Mouse (Mus musculus) 3134 (cell line): ENCODE data around the gene Capns1.

Source experiments
- DNase-seq: peaks from one replicate; pipeline ENCODE4 v3.0.0-alpha.2; 2011; ENCODE audit warnings: low spot score; ENCODE audit not compliant: insufficient read length; ENCODE audit errors: extremely low read depth

Capns1 gene

DNA sequence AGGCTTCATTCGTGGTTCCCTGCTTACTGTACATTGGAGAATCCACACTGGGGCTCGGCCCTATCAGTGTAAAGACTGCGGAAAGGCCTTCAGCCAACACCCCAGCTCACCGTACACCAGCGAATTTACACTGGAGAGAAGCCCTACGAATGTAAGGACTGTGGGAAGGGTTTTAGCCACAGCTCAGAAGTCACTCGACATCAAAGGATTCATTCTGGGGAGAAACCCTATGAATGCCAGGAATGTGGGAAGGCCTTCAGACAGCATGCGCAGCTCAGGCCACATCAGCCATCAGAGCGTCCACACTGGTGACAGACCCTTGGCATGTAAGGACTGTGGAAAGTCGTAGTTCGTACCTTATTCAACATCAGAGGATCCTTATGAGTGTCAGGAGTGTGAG, 20.4 kb downstream of the Capns1 start:
- DNase-seq: no peak

DNA sequence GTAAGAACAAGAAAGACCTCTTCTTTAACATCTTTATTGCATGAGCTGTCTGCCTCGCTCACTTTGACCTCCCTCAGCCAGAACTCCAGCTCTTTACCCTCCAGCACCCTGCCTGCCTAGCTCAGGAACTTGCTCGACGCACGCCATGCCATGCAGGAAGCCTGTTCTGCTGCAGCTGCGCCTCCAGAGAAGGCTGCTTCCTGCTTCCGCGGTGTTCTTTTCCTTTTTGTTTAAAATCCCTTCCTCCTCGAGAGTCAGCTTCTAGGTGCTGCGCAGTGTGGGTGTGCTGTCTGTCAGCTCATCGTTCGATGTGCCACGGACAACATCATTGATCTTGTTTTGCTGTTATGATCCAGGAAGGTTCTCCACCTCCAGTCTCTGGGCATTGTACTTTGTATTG, 22.1 kb downstream of the Capns1 start:
- DNase-seq: no peak

DNA sequence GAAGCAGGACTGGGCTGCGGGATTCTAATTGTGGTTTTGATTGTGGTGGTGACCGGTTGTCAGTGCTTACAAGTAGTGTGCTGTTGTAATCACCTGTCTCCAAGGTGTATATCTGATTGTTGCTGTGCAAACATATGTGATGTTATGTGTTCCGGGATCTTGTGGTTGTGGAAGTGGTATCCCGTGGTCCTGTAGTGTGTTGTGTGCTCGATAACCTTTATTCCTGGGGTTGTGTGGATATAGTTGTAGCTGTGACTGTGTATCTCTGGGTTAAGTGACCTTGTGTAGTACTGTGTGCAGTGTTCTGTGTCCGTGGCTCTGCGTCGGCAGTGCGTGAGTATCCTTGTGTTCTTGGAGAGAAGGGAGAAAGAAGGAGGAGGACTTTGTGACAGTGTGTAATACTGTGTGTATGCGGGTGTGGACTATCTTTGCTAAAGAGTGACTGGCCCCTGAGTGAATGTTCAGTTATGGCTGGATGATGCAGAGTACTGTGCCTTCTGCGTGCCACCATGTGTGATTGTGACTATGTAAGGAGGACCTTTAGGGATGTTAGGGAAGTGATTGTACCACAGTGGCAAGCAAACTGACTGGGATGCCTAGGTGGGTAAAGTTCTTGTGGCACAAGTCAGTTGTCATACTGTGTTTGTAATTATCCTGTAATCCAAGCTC, 28.2 kb downstream of the Capns1 start:
- DNase-seq: no peak

DNA sequence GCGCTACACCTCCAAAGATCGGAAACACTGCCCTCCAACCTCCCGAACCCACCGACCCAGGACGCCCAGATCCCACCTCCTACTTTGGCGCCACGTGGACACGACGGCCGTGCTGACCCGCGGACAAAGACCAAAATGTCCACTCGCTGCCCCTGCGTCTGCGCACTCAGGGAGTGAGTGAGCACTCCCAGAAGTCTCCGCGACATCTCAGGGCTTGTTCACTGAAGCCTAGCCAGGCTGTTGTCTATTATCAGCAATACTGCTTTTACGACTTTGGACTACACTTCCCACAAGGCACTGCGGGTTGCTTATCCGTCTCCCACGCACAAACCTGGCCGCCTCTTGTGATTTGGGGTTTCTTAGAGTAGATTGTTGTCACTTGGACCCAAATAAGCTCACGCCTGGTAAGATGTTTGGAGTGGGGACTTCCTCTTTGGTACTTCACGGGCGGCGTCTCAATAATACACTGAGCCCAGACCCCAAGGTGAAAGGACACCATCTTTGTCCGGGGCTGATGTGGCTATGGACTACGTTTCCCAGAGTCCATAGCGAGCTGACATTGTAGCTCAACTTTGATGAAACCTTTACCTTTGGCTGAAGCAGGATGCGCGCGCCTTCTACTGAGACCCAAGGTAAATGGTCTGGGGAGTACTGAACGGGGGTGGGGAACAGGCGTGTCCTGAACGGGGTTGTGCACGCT, 28.9 kb downstream of the Capns1 start, which contains the start of gene Zfp146:
Gene Zfp146, minus strand, starts transcription at position 168 of the 700 bp plus-strand sequence.
- DNase-seq: peak; percentile 81

DNA sequence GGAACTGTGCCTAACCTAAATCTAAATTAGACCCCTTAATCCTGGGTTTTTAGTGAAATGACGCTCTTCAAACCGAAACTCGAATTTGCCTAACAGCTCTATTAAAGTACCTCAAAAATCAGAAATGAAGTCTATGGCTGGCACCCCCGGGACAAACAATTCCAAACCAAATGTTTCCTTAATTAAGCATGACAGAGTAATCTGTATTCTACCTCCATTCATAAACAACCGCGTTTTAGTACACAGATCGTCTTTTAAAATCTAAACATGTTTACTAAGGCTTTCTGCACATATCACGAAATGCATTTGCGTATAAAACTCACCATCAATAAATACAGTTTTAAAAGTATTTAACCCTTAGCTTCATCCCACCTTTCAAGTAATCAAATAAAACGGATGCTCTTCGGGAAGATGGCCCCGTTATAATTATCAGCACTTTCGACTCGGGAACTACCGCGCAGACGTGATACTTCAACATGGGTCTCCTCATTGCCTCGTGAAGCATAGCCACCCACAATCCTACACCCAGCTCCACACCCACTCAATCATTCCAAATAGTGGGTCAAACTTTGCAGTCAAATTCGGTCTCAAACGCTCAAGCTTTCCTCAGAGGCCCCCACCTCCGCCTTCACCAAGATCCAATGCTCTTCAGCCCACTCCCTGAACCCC, 29.6 kb downstream of the Capns1 start:
- no peak for DNase-seq

DNA sequence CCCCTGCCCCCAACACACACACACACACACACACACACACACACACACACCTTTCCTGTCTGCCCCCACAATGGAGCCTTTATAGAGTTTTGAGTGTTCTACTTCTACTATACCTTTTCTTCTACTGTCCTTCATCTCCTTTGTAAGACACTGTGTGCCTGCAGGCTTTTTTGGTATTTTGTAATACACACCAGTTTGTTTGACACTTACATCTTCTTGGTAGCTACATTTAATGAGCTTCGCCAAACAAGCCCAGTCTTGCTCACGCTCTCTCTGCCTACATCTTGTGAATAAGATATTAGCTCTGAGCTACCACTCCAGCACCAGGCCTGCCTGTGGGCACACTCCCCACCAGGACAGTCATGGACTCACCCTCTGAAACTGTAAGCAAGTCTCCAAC, 33.9 kb downstream of the Capns1 start:
- DNase-seq: no peak

DNA sequence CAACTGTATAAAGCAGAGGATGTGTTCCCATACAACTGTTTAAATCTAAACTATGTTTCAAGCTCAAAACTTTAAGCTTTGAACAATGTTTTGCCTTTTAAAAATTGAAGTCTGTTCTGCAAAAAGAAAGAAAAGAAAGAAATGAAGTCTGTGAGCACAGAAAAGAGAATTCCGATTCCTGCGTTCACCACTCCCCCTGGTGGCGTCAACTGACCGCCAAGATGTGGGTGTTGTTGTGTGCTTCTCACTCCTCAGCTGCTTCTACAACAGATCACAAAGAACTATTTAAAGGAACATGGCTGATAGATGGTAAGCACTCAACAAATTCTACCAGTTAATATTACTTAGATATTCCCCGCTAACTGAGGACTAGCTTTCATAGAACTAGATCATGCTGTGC, 35.5 kb downstream of the Capns1 start:
- DNase-seq: no peak

DNA sequence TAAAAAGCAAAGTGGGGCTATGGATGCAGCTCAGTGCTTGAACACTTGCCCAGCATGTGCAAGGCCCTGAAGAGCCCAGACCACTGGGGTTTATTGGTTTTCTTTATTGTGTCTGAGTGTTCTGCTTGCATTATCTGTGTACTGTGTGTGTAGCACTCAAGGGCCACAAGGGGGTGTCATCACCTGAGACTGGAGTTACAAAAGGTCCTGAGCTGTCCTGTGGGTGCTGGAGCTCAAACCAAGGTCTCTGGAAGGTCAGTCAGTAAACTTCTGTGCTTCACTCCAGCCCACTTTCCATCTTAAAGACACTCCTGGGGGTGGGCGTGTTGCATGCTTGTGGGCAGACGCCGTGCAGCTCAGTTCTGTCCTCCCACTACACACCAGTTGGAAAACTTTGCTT, 43.1 kb downstream of the Capns1 start:
- DNase-seq: no peak

DNA sequence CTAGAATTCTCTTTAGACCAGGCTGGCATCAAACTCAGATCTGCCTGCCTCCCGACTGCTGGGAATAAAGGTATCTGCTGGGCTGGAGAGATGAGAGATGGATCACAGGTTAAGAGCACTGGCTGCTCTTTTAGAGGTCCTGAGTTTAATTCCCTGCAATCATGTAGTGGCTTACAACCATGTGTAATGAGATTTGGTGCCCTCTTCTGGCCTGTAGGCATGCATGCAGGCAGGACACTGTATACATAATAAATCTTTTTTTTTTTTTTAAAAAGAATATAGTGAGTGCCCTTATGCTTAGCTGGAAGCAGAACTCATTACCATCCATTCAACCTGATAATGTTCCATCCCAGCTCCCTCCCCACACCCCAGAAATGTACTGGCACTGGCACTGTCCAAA, 44.6 kb downstream of the Capns1 start:
- DNase-seq: no peak

DNA sequence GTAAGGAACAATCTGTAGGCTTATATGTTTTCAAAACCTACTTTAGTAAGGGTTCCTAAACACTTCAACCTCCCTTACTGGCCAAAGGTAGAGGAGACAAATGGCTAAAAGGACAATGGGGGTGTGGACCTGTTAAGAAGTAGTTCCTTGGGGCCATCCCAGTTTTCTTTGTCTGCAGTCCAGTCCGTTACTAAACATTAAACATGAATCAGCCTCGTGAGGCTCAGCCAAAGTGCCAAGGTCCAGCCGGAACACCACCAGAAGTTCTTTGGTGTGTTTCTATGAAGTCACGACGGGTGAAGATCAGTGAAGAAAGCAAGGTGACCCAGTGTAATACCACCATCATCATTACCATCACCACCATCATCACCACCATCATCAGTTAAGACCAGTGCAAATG, 51.6 kb downstream of the Capns1 start:
- DNase-seq: no peak

DNA sequence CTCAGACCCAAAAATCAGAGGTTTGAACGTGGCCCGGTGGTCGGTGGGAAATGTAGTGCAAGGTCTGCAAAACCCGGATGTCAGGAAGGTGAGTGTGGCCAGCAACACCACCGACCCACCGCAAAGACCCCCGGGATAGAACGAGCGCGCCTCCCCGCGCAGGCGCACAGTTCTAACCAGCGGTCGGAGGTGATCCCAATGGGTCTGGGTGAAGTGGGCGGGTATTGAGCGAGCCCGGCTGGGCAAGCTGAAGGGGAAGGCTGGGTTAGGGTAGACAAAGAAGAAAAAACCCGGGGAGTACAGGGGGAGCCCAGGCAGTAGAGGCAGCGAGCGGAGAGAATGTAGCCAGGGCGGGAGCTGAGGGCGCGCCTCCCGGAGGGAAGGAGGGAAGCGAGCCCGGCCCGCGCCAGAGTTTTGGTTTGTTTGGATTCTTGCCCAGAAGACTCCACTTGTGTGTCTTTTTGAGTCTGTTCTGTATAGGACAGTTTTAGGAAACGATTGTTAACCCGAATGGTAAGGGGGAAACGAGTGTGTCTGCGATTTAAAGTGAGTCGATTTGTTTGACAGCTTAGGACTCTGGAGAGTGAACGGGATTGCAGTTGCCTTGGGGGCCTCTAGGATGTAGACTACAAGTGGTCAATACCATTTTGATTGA, 54.9 kb downstream of the Capns1 start:
- no peak for DNase-seq

DNA sequence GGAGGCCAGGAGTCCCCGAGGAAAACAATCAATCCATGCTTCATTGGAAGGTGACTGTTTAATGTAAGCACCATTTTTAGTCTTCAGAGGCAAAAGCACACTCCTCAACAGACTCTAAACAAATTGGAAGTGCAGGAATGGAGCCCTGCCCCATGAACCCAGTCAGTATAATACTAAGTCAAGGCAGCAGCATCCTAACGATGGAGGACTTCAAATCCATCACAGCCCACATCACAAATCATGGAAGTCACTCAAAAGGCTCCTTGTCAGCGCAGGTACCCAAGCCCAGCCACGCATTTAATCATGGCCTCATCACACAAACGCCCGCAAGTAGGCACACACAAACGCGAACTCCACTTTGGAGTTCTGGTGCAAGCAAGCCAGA, 55.4 kb downstream of the Capns1 start:
- no peak for DNase-seq
